Mouse (Mus musculus): ENCODE measurements around the gene Midn. TPM values are rescaled to one million over a fixed set of nuclear protein-coding genes. Genes with fewer than 3 reads are reported as not detected.

Midn gene
- polyA plus RNA-seq, 1 experiment from 2014 or later, result 18.6 TPM

DNA sequence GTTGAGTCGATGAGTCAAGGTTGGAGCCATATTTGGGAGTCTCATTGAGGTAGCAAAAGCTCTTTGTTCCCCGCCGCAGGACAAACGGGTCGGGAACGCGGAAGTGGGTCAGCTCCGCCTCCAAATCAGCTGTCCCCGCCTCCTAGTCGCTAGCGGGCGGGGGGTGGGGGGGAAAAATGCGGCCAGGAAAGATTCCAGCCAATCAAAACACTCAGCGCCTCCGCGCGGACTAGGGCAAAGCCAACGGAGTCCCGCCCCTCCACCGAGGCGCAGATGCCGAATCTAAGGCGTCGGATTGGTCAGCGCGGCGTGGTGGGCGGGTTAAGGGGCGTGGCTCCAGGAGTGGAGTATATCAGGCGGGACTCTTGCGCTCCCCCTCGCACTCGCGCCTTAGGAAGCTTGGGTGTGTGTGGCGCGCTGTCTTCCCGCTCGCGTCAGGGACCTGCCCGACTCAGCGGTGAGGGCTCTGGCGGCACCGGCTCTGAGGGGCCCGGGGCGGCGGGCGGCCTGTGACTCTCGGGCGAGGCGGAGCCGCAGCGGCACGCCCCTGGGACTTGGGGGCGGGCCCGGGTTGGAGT, 19.5 kb downstream of the Midn start:
- no peak for TF ChIP-seq CTCF (IDR thresholded peaks at IDR 0.05; ENCODE audit: low read depth)
- WGBS, result under 1% methylated on average over 55 of the region's 55 CpGs

GRCm38 (mm10) chr10:80168038-80168661, 20.1 kb downstream of the Midn start:
- Histone ChIP-seq H3K36me3 (ENCODE audit: insufficient read depth, low read length) (peaks cover 29% of the 10 kb centered on the region), H3K9me3 (replicated peaks; ENCODE audit: low read length) (no peaks in the 10 kb centered on the region), H3K4me2 (ENCODE audit: low read length) (peak overlapping the region; percentile 70), H3K4me1 (replicated peaks; ENCODE audit: insufficient read depth, low read length) (peaks cover 38% of the 10 kb centered on the region), H3K9ac (ENCODE audit: low read depth, low read length) (peak overlapping the region; percentile 100), H3K27ac (peak overlapping the region; percentile 100), H3K4me3 (replicated peaks; ENCODE audit: low read depth, low read length) (peak overlapping the region; percentile 96), H3K27me3 (ENCODE audit: insufficient read depth, low read length) (no peaks in the 10 kb centered on the region)
- peak; percentile 37 for ATAC-seq (replicated peaks; ENCODE audit: low FRiP score, low read depth)
- TF ChIP-seq CTCF (IDR thresholded peaks at IDR 0.05; ENCODE audit: low read depth), result no peak
- under 1% methylated on average over 48 of the region's 48 CpGs for WGBS
- peak; percentile 95 for DNase-seq (ENCODE audit: low spot score)

More for the DNA sequence above, 19.5 kb downstream of the Midn start:
- Histone ChIP-seq H3K27ac (peak overlapping the region; percentile 100), H3K9ac (ENCODE audit: low read depth, low read length) (peak overlapping the region; percentile 100), H3K4me2 (ENCODE audit: low read length) (peak overlapping the region; percentile 70), H3K36me3 (ENCODE audit: insufficient read depth, low read length) (peaks cover 29% of the 10 kb centered on the region), H3K4me1 (replicated peaks; ENCODE audit: insufficient read depth, low read length) (peaks cover 42% of the 10 kb centered on the region), H3K27me3 (ENCODE audit: insufficient read depth, low read length) (no peaks in the 10 kb centered on the region), H3K9me3 (replicated peaks; ENCODE audit: low read length) (no peaks in the 10 kb centered on the region), H3K4me3 (replicated peaks; ENCODE audit: low read depth, low read length) (peak overlapping the region; percentile 96)
- peak; percentile 99 for DNase-seq (ENCODE audit: low spot score)
- ATAC-seq (replicated peaks; ENCODE audit: low FRiP score, low read depth), result peak; percentile 86

DNA sequence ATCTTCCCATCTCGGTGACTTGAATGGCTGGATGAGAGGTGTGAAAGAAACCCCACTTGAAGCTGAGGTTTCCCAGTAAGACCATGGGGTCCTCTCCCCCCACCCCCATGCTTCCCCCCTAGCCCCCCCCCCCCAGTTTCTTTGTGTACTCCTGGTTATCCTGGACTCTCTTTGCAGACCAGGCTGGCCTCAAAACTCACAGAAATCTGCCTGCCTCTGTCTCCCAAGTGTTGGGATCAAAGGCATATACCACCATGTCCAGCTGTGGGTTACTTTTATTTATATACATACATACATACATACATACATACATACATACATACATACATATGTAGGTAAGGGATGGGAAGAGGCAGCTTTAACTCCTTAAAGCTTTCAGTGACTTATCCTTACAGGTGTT, 21.0 kb downstream of the Midn start:
- no peaks in the 10 kb centered on the region for H3K9me3 ChIP-seq (replicated peaks; ENCODE audit: low read length)
- DNase-seq (ENCODE audit: low spot score) (no peak), ATAC-seq (replicated peaks; ENCODE audit: low FRiP score, low read depth) (no peak)
- peak overlapping the region; percentile 100; the same call in 1 of the 2 replicates for H3K9ac ChIP-seq (ENCODE audit: low read depth, low read length)
- no peaks in the 10 kb centered on the region for H3K27me3 ChIP-seq (ENCODE audit: insufficient read depth, low read length)
- no peak for TF ChIP-seq CTCF (IDR thresholded peaks at IDR 0.05; ENCODE audit: low read depth)
- WGBS, result 41% methylated on average over 1 of the region's 1 CpGs
- no peak overlapping the region for H3K27ac ChIP-seq
- peaks cover 32% of the 10 kb centered on the region for H3K4me1 ChIP-seq (replicated peaks; ENCODE audit: insufficient read depth, low read length)
- H3K36me3 ChIP-seq (ENCODE audit: insufficient read depth, low read length), result peaks cover 29% of the 10 kb centered on the region
- peak overlapping the region; percentile 96 for H3K4me3 ChIP-seq (replicated peaks; ENCODE audit: low read depth, low read length)
- H3K4me2 ChIP-seq (ENCODE audit: low read length), result peak overlapping the region; percentile 70

- DNase-seq (ENCODE audit: low spot score) (no peak), ATAC-seq (replicated peaks; ENCODE audit: low FRiP score, low read depth) (no peak)
- TF ChIP-seq CTCF (IDR thresholded peaks at IDR 0.05; ENCODE audit: low read depth), result no peak
- Histone ChIP-seq H3K9me3 (replicated peaks; ENCODE audit: low read length) (no peaks in the 10 kb centered on the region), H3K36me3 (ENCODE audit: insufficient read depth, low read length) (peaks cover 29% of the 10 kb centered on the region), H3K27ac (no peak overlapping the region), H3K4me3 (replicated peaks; ENCODE audit: low read depth, low read length) (no peak overlapping the region), H3K4me1 (replicated peaks; ENCODE audit: insufficient read depth, low read length) (peaks cover 27% of the 10 kb centered on the region), H3K4me2 (ENCODE audit: low read length) (peak overlapping the region; percentile 70; the same call in 1 of the 2 replicates), H3K9ac (ENCODE audit: low read depth, low read length) (no peak overlapping the region), H3K27me3 (ENCODE audit: insufficient read depth, low read length) (no peaks in the 10 kb centered on the region)
- 74% methylated on average over 7 of the region's 7 CpGs for WGBS
Observed at GRCm38 (mm10) chr10:80169651-80170050, 21.6 kb downstream of the Midn start.

- DNase-seq (ENCODE audit: low spot score) (no peak), ATAC-seq (replicated peaks; ENCODE audit: low FRiP score, low read depth) (no peak)
- H3K27me3 ChIP-seq (ENCODE audit: insufficient read depth, low read length), result no peaks in the 10 kb centered on the region
- peaks cover 29% of the 10 kb centered on the region for H3K36me3 ChIP-seq (ENCODE audit: insufficient read depth, low read length)
- H3K9me3 ChIP-seq (replicated peaks; ENCODE audit: low read length), result no peaks in the 10 kb centered on the region
- no peak overlapping the region for H3K4me2 ChIP-seq (ENCODE audit: low read length)
- no peak overlapping the region for H3K27ac ChIP-seq
- H3K4me1 ChIP-seq (replicated peaks; ENCODE audit: insufficient read depth, low read length), result peaks cover 24% of the 10 kb centered on the region
- WGBS, result 95% methylated on average over 16 of the region's 16 CpGs
- H3K9ac ChIP-seq (ENCODE audit: low read depth, low read length), result peak overlapping the region; percentile 8; the same call in 1 of the 2 replicates
- H3K4me3 ChIP-seq (replicated peaks; ENCODE audit: low read depth, low read length), result no peak overlapping the region
- TF ChIP-seq CTCF (IDR thresholded peaks at IDR 0.05; ENCODE audit: low read depth), result no peak
Observed at GRCm38 (mm10) chr10:80170052-80170451, 22.0 kb downstream of the Midn start.

DNA sequence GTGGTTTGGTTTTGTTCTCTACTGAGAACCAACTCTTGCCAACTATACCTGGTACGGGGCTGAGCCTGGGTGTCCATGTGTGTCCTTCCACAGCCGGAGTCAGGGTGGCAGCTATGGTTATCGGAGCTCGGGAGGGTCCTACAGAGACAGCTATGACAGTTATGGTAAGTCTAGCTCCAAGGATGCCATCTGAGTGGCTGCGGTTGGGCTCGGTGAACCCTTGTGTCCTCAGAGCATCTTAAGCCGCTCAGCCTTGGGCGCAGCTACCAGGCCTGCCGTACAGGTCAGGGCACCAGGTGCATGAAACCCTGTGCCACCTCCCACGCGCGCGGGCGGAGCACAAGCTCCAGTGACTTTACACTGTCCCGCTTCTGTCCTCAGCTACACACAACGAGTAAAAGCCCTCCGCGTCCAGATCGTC, 22.5 kb downstream of the Midn start:
- Histone ChIP-seq H3K9me3 (replicated peaks; ENCODE audit: low read length) (no peaks in the 10 kb centered on the region), H3K4me3 (replicated peaks; ENCODE audit: low read depth, low read length) (no peak overlapping the region), H3K4me1 (replicated peaks; ENCODE audit: insufficient read depth, low read length) (peaks cover 24% of the 10 kb centered on the region), H3K9ac (ENCODE audit: low read depth, low read length) (peak overlapping the region; percentile 8; the same call in 1 of the 2 replicates), H3K27ac (no peak overlapping the region), H3K4me2 (ENCODE audit: low read length) (no peak overlapping the region), H3K27me3 (ENCODE audit: insufficient read depth, low read length) (no peaks in the 10 kb centered on the region), H3K36me3 (ENCODE audit: insufficient read depth, low read length) (peaks cover 29% of the 10 kb centered on the region)
- 71% methylated on average over 19 of the region's 19 CpGs for WGBS
- DNase-seq (ENCODE audit: low spot score) (no peak), ATAC-seq (replicated peaks; ENCODE audit: low FRiP score, low read depth) (no peak)
- no peak for TF ChIP-seq CTCF (IDR thresholded peaks at IDR 0.05; ENCODE audit: low read depth)

Measured in kidney, postnatal 0 days (tissue).